Mouse (Mus musculus): Measurements from ENCODE around the gene Pqlc3. TPM values are rescaled to one million over a fixed set of nuclear protein-coding genes. Genes with fewer than 3 reads are reported as not detected.

Gene Pqlc3
- polyA plus RNA-seq, 1 experiment from 2014 or later: 2.4 TPM

Other genes with a start within 250 kb of the Pqlc3 start
- gene Greb1, start 199.5 kb downstream of the Pqlc3 start, polyA plus RNA-seq (2015; fragmentation: Nextera tagmentation; extraction: Ambion mirVana): 0.84 and 1.3 TPM in 2 replicates
- 29.2 and 29.7 TPM in 2 replicates for gene E2f6, start 189.4 kb downstream of the Pqlc3 start, polyA plus RNA-seq (2015; fragmentation: Nextera tagmentation; extraction: Ambion mirVana)
- 13.7 and 15.1 TPM in 2 replicates for gene Rock2, start 105.5 kb downstream of the Pqlc3 start, polyA plus RNA-seq (2015; fragmentation: Nextera tagmentation; extraction: Ambion mirVana)
- 4.3 and 7.4 TPM in 2 replicates for gene 2410004P03Rik, start 11.3 kb upstream of the Pqlc3 start, polyA plus RNA-seq (2015; fragmentation: Nextera tagmentation; extraction: Ambion mirVana)
- gene Kcnf1, start 176.5 kb upstream of the Pqlc3 start, polyA plus RNA-seq (2015; fragmentation: Nextera tagmentation; extraction: Ambion mirVana): 4.6 and 5.1 TPM in 2 replicates